Mouse (Mus musculus) myocyte (in vitro differentiated cells): Measurements from ENCODE around the gene Pakap. TPM values are rescaled to one million over a fixed set of nuclear protein-coding genes. Genes with fewer than 3 reads are reported as not detected.

ENCODE experiments used
- H3K27me3 ChIP-seq: one replicate; pipeline ENCODE4 v1.6.1; 2011; ENCODE audit not compliant: control insufficient read depth, insufficient read depth, insufficient read length
- H3K36me3 ChIP-seq: one replicate; pipeline ENCODE4 v1.6.1; 2011; ENCODE audit not compliant: control insufficient read depth, insufficient read depth
- H3K4me2 ChIP-seq: one replicate; pipeline ENCODE4 v1.6.1; 2011; ENCODE audit warnings: low read depth, control low read depth
- H3K4me3 ChIP-seq: one replicate; pipeline ENCODE4 v1.5.1; 2011; ENCODE audit warnings: mild to moderate bottlenecking, control low read depth, moderate library complexity
- H3K79me2 ChIP-seq: one replicate; pipeline ENCODE4 v1.6.1; 2011; ENCODE audit not compliant: control insufficient read depth, insufficient read depth
- H3ac ChIP-seq: one replicate; pipeline ENCODE4 v1.6.1; 2011; ENCODE audit not compliant: control insufficient read depth, insufficient read length
- CEBPB ChIP-seq: IDR thresholded peaks from 2 replicates; pipeline ENCODE4 v1.6.1; 2011; ENCODE audit warnings: mild to moderate bottlenecking, moderate library complexity; ENCODE audit not compliant: poor library complexity, insufficient read depth, severe bottlenecking
- E2F4 ChIP-seq: IDR thresholded peaks from one replicate; pipeline ENCODE4 v1.6.1; 2011; ENCODE audit warnings: mild to moderate bottlenecking, control low read depth, moderate library complexity; ENCODE audit not compliant: insufficient read depth
- MAX ChIP-seq: IDR thresholded peaks from one replicate; pipeline ENCODE4 v1.6.1; 2011; ENCODE audit warnings: low read depth, mild to moderate bottlenecking, control low read depth
- MYOD1 ChIP-seq, 3 experiments: IDR thresholded peaks; one replicate each; pipeline ENCODE4 v1.6.1; 2011; ENCODE audit warnings: control low read depth in 2 of 3, low read depth in 2 of 3, mild to moderate bottlenecking in 2 of 3, moderate library complexity in 1 of 3; ENCODE audit not compliant: insufficient read length in 2 of 3, control insufficient read depth in 1 of 3
- MYOG ChIP-seq, 3 experiments: IDR thresholded peaks; one replicate each; pipeline ENCODE4 v1.6.1; 2011; ENCODE audit warnings: control low read depth in 2 of 3, low read depth in 2 of 3, mild to moderate bottlenecking in 2 of 3; ENCODE audit not compliant: insufficient read length in 2 of 3, control insufficient read depth in 1 of 3, insufficient read depth in 1 of 3
- POLR2A ChIP-seq: IDR thresholded peaks from one replicate; pipeline ENCODE4 v1.6.1; 2011; ENCODE audit warnings: low read depth, mild to moderate bottlenecking, control low read depth, moderate library complexity; ENCODE audit not compliant: insufficient read length
- POLR2AphosphoS2 ChIP-seq: IDR thresholded peaks from one replicate; pipeline ENCODE4 v1.6.1; 2011; ENCODE audit warnings: low read depth, control low read depth; ENCODE audit not compliant: insufficient read length
- REST ChIP-seq: IDR thresholded peaks from one replicate; pipeline ENCODE4 v1.6.1; 2011; ENCODE audit warnings: mild to moderate bottlenecking, control low read depth, moderate library complexity; ENCODE audit not compliant: insufficient read depth, insufficient read length
- SRF ChIP-seq: IDR thresholded peaks from one replicate; pipeline ENCODE4 v1.6.1; 2011; ENCODE audit warnings: low read depth; ENCODE audit not compliant: control insufficient read depth, insufficient read length
- TCF12 ChIP-seq: IDR thresholded peaks from one replicate; pipeline ENCODE4 v1.6.1; 2011; ENCODE audit warnings: mild to moderate bottlenecking, control low read depth; ENCODE audit not compliant: poor library complexity, insufficient read depth, severe bottlenecking
- TCF3 ChIP-seq: IDR thresholded peaks from one replicate; pipeline ENCODE4 v1.6.1; 2011; ENCODE audit warnings: low read depth, control low read depth; ENCODE audit not compliant: insufficient read length
- USF1 ChIP-seq: IDR thresholded peaks from one replicate; pipeline ENCODE4 v1.6.1; 2011; ENCODE audit warnings: low read depth, mild to moderate bottlenecking, control low read depth, moderate library complexity
- polyA plus RNA-seq: library from polyadenylated mRNA; unstranded; fragments of >200 nt; fragmentation: generic; extraction: Trizol; gene quantifications from one replicate; pipeline ENCODE4 v1.2.1, GENCODE M21; 2012; ENCODE audit warnings: missing spikeins

Gene Pakap
- polyA plus RNA-seq, 1 experiment, result 6.5 TPM

GRCm38 (mm10) chr4:57697918-57698611 lies 130.1 kb downstream of the Pakap start:
- Histone ChIP-seq H3K4me2 (no peak overlapping the region), H3ac (no peak overlapping the region), H3K36me3 (peaks cover 22% of the 10 kb centered on the region)

GRCm38 (mm10) chr4:57701576-57701975 lies 133.6 kb downstream of the Pakap start:
- Histone ChIP-seq H3K4me3 (no peak overlapping the region), H3K79me2 (no peaks in the 10 kb centered on the region), H3K36me3 (peaks cover 30% of the 10 kb centered on the region), H3ac (no peak overlapping the region), H3K27me3 (no peaks in the 10 kb centered on the region), H3K4me2 (no peak overlapping the region)
- TF ChIP-seq USF1, result no peak
- no peak for TF ChIP-seq POLR2A
- no peak for TF ChIP-seq E2F4
- no peak for TF ChIP-seq CEBPB

More at GRCm38 (mm10) chr4:57697918-57698611, 130.1 kb downstream of the Pakap start:
- H3K27me3 ChIP-seq, result no peaks in the 10 kb centered on the region
- no peaks in the 10 kb centered on the region for H3K79me2 ChIP-seq
- no peak overlapping the region for H3K4me3 ChIP-seq
- no peak for TF ChIP-seq CEBPB
- no peak for TF ChIP-seq TCF12
- no peak for TF ChIP-seq USF1
- no peak for TF ChIP-seq MYOG (IDR thresholded peaks at IDR 0.05; ENCODE audit: control insufficient read depth in 1 of 3, insufficient read depth in 1 of 3, insufficient read length in 2 of 3, low read depth in 2 of 3)
- no peak for TF ChIP-seq E2F4

GRCm38 (mm10) chr4:57703574-57704470 lies 135.8 kb downstream of the Pakap start:
- H3ac ChIP-seq, result no peak overlapping the region
- peaks cover 33% of the 10 kb centered on the region for H3K36me3 ChIP-seq
- H3K79me2 ChIP-seq, result no peaks in the 10 kb centered on the region
- H3K27me3 ChIP-seq, result no peaks in the 10 kb centered on the region
- H3K4me2 ChIP-seq, result no peak overlapping the region
- no peak for TF ChIP-seq SRF
- TF ChIP-seq POLR2A, result no peak
- no peak for TF ChIP-seq REST
- no peak for TF ChIP-seq CEBPB
- TF ChIP-seq POLR2AphosphoS2, result no peak
- TF ChIP-seq TCF3, result no peak
- no peak for TF ChIP-seq USF1
- no peak for TF ChIP-seq E2F4
- TF ChIP-seq TCF12, result no peak
- H3K4me3 ChIP-seq, result no peak overlapping the region

- Histone ChIP-seq H3K4me3 (no peak overlapping the region), H3ac (no peak overlapping the region), H3K27me3 (no peaks in the 10 kb centered on the region), H3K79me2 (no peaks in the 10 kb centered on the region), H3K4me2 (no peak overlapping the region), H3K36me3 (peaks cover 27% of the 10 kb centered on the region)
- TF ChIP-seq CEBPB (no peak), E2F4 (no peak), USF1 (no peak), REST (no peak), MAX (no peak), TCF12 (no peak), MYOD1 (IDR thresholded peaks at IDR 0.05; ENCODE audit: control insufficient read depth in 1 of 3, insufficient read length in 2 of 3, low read depth in 2 of 3) (no peak), TCF3 (no peak), MYOG (IDR thresholded peaks at IDR 0.05; ENCODE audit: control insufficient read depth in 1 of 3, insufficient read depth in 1 of 3, insufficient read length in 2 of 3, low read depth in 2 of 3) (no peak), POLR2AphosphoS2 (no peak), POLR2A (no peak), SRF (no peak)
These were observed 136.6 kb downstream of the Pakap start for GRCm38 (mm10) chr4:57704575-57704974.

- no peaks in the 10 kb centered on the region for H3K27me3 ChIP-seq
These were observed 147.9 kb downstream of the Pakap start for GRCm38 (mm10) chr4:57715849-57716248.

More at GRCm38 (mm10) chr4:57715849-57716248, 147.9 kb downstream of the Pakap start:
- H3K79me2 ChIP-seq, result peaks cover 5% of the 10 kb centered on the region
- no peak overlapping the region for H3K4me2 ChIP-seq
- TF ChIP-seq USF1 (no peak), TCF12 (no peak), CEBPB (no peak), E2F4 (no peak), MYOG (IDR thresholded peaks at IDR 0.05; ENCODE audit: control insufficient read depth in 1 of 3, insufficient read depth in 1 of 3, insufficient read length in 2 of 3, low read depth in 2 of 3) (no peak), POLR2AphosphoS2 (no peak), SRF (no peak), MAX (no peak), POLR2A (no peak), MYOD1 (IDR thresholded peaks at IDR 0.05; ENCODE audit: control insufficient read depth in 1 of 3, insufficient read length in 2 of 3, low read depth in 2 of 3) (no peak), TCF3 (no peak), REST (no peak)
- H3K36me3 ChIP-seq, result peaks cover 19% of the 10 kb centered on the region
- no peak overlapping the region for H3K4me3 ChIP-seq
- no peak overlapping the region for H3ac ChIP-seq
